Mouse (Mus musculus) retina, embryonic 14.5 days (tissue): ENCODE measurements at regions not wholly inside any gene's neighbourhood (a gene's known extent, or its start where the extent isn't known, plus 50 kb on each side); places are given as distances from the start of the nearest gene placed in this dataset.

Source experiments
- DNase-seq: peaks from one replicate; pipeline ENCODE4 v3.0.0-alpha.2; 2015; ENCODE audit warnings: low spot score

GRCm38 (mm10) chr12:35429473-35429872 lies 105.4 kb downstream of the Ahr start:
- no peak for DNase-seq

GRCm38 (mm10) chr12:35419206-35419605 lies 115.6 kb downstream of the Ahr start:
- no peak for DNase-seq

- DNase-seq, result no peak
These were observed 116.9 kb downstream of the Ahr start for GRCm38 (mm10) chr12:35417943-35418342.

GRCm38 (mm10) chr12:35416583-35416982 lies 118.3 kb downstream of the Ahr start:
- DNase-seq, result no peak

GRCm38 (mm10) chr12:35412715-35413114 lies 122.1 kb downstream of the Ahr start:
- no peak for DNase-seq

GRCm38 (mm10) chr12:35408461-35408860 lies 126.4 kb downstream of the Ahr start:
- no peak for DNase-seq

- DNase-seq, result no peak
These were observed 126.8 kb downstream of the Ahr start for GRCm38 (mm10) chr12:35408044-35408443.

GRCm38 (mm10) chr12:35401853-35402252 lies 133.0 kb downstream of the Ahr start:
- DNase-seq, result no peak

- DNase-seq, result no peak
These were observed 133.6 kb downstream of the Ahr start for GRCm38 (mm10) chr12:35401219-35401618.

GRCm38 (mm10) chr12:35395211-35395610 lies 139.6 kb downstream of the Ahr start:
- no peak for DNase-seq

GRCm38 (mm10) chr12:35392111-35392510 lies 142.7 kb downstream of the Ahr start:
- DNase-seq, result no peak

- DNase-seq, result no peak
These were observed 144.6 kb downstream of the Ahr start for GRCm38 (mm10) chr12:35390266-35390665.

GRCm38 (mm10) chr12:35389839-35390238 lies 145.0 kb downstream of the Ahr start:
- no peak for DNase-seq

- DNase-seq, result no peak
These were observed 150.6 kb downstream of the Ahr start for GRCm38 (mm10) chr12:35384211-35384610.

GRCm38 (mm10) chr12:35377266-35377665 lies 157.6 kb downstream of the Ahr start:
- no peak for DNase-seq

- DNase-seq, result no peak
These were observed 158.5 kb downstream of the Ahr start for GRCm38 (mm10) chr12:35376365-35376764.

- no peak for DNase-seq
These were observed 176.9 kb downstream of the Ahr start for GRCm38 (mm10) chr12:35357901-35358300.

GRCm38 (mm10) chr12:35338191-35338954 lies 196.5 kb downstream of the Ahr start:
- DNase-seq, result no peak

GRCm38 (mm10) chr12:35336314-35336713 lies 198.5 kb downstream of the Ahr start:
- DNase-seq, result no peak

GRCm38 (mm10) chr12:35334344-35335075 lies 200.3 kb downstream of the Ahr start:
- peak; percentile 71 for DNase-seq

GRCm38 (mm10) chr12:35331303-35331702 lies 203.5 kb downstream of the Ahr start:
- DNase-seq, result peak; percentile 15

- no peak for DNase-seq
These were observed 205.1 kb downstream of the Ahr start for GRCm38 (mm10) chr12:35329699-35330098.

- DNase-seq, result no peak
These were observed 215.3 kb downstream of the Ahr start for GRCm38 (mm10) chr12:35319571-35319970.
